Mouse (Mus musculus): Measurements from ENCODE around the gene Dscam. TPM values are rescaled to one million over a fixed set of nuclear protein-coding genes. Genes with fewer than 3 reads are reported as not detected.
A peak's percentile ranks its signal among the peaks of the same experiment; 100 is the strongest.

The Dscam gene
- polyA plus RNA-seq, 1 experiment from 2014 or later: 0.63 TPM

GRCm38 (mm10) chr16:96928011-96928410 is 242.5 kb downstream of the Dscam start:
- WGBS: 91% methylated on average over 1 of the region's 1 CpGs
- Histone ChIP-seq H3K27ac (replicated peaks; ENCODE audit: low read depth, low read length) (no peak overlapping the region), H3K27me3 (replicated peaks; ENCODE audit: control insufficient read depth, insufficient read depth, low read length) (no peaks in the 10 kb centered on the region), H3K4me1 (ENCODE audit: control insufficient read depth, insufficient read depth, low read length) (no peaks in the 10 kb centered on the region), H3K36me3 (ENCODE audit: control insufficient read depth, insufficient read depth, low read length) (no peaks in the 10 kb centered on the region), H3K4me3 (ENCODE audit: low read depth, low read length) (no peak overlapping the region), H3K9me3 (ENCODE audit: control insufficient read depth, low read length) (no peaks in the 10 kb centered on the region), H3K4me2 (ENCODE audit: low read depth, low read length) (no peak overlapping the region), H3K9ac (ENCODE audit: low read depth, low read length) (no peak overlapping the region)
- ATAC-seq (ENCODE audit: low read depth) (no peak), DNase-seq (ENCODE audit: low spot score) (no peak)

- H3K27me3 ChIP-seq (replicated peaks; ENCODE audit: control insufficient read depth, insufficient read depth, low read length): no peaks in the 10 kb centered on the region
- no peak overlapping the region for H3K27ac ChIP-seq (replicated peaks; ENCODE audit: low read depth, low read length)
- H3K9ac ChIP-seq (ENCODE audit: low read depth, low read length): no peak overlapping the region
- no peaks in the 10 kb centered on the region for H3K9me3 ChIP-seq (ENCODE audit: control insufficient read depth, low read length)
- ATAC-seq (ENCODE audit: low read depth) (no peak), DNase-seq (ENCODE audit: low spot score) (no peak)
- H3K36me3 ChIP-seq (ENCODE audit: control insufficient read depth, insufficient read depth, low read length): no peaks in the 10 kb centered on the region
- H3K4me2 ChIP-seq (ENCODE audit: low read depth, low read length): no peak overlapping the region
- no peak overlapping the region for H3K4me3 ChIP-seq (ENCODE audit: low read depth, low read length)
- H3K4me1 ChIP-seq (ENCODE audit: control insufficient read depth, insufficient read depth, low read length): no peaks in the 10 kb centered on the region
Observed at GRCm38 (mm10) chr16:96927408-96927807, 243.1 kb downstream of the Dscam start.

- no peak overlapping the region for H3K4me3 ChIP-seq (ENCODE audit: low read depth, low read length)
- WGBS: 49% methylated on average over 3 of the region's 3 CpGs
Observed at GRCm38 (mm10) chr16:96926977-96927376, 243.6 kb downstream of the Dscam start.

GRCm38 (mm10) chr16:96923941-96924340 is 246.6 kb downstream of the Dscam start:
- no peaks in the 10 kb centered on the region for H3K4me1 ChIP-seq (ENCODE audit: control insufficient read depth, insufficient read depth, low read length)
- H3K9ac ChIP-seq (ENCODE audit: low read depth, low read length): no peak overlapping the region
- no peak overlapping the region for H3K4me3 ChIP-seq (ENCODE audit: low read depth, low read length)
- H3K36me3 ChIP-seq (ENCODE audit: control insufficient read depth, insufficient read depth, low read length): no peaks in the 10 kb centered on the region
- no peaks in the 10 kb centered on the region for H3K27me3 ChIP-seq (replicated peaks; ENCODE audit: control insufficient read depth, insufficient read depth, low read length)
- no peak overlapping the region for H3K27ac ChIP-seq (replicated peaks; ENCODE audit: low read depth, low read length)
- ATAC-seq (ENCODE audit: low read depth): no peak
- 88% methylated on average over 4 of the region's 4 CpGs for WGBS
- DNase-seq (ENCODE audit: low spot score): no peak
- no peak overlapping the region for H3K4me2 ChIP-seq (ENCODE audit: low read depth, low read length)
- H3K9me3 ChIP-seq (ENCODE audit: control insufficient read depth, low read length): no peaks in the 10 kb centered on the region

More at GRCm38 (mm10) chr16:96926977-96927376, 243.6 kb downstream of the Dscam start:
- ATAC-seq (ENCODE audit: low read depth): peak; percentile 79
- Histone ChIP-seq H3K27me3 (replicated peaks; ENCODE audit: control insufficient read depth, insufficient read depth, low read length) (no peaks in the 10 kb centered on the region), H3K9me3 (ENCODE audit: control insufficient read depth, low read length) (no peaks in the 10 kb centered on the region), H3K36me3 (ENCODE audit: control insufficient read depth, insufficient read depth, low read length) (no peaks in the 10 kb centered on the region), H3K27ac (replicated peaks; ENCODE audit: low read depth, low read length) (no peak overlapping the region), H3K4me2 (ENCODE audit: low read depth, low read length) (no peak overlapping the region), H3K9ac (ENCODE audit: low read depth, low read length) (no peak overlapping the region), H3K4me1 (ENCODE audit: control insufficient read depth, insufficient read depth, low read length) (no peaks in the 10 kb centered on the region)
- DNase-seq (ENCODE audit: low spot score): peak; percentile 38

- Histone ChIP-seq H3K36me3 (ENCODE audit: control insufficient read depth, insufficient read depth, low read length) (no peaks in the 10 kb centered on the region), H3K9ac (ENCODE audit: low read depth, low read length) (no peak overlapping the region), H3K27ac (replicated peaks; ENCODE audit: low read depth, low read length) (no peak overlapping the region), H3K9me3 (ENCODE audit: control insufficient read depth, low read length) (no peaks in the 10 kb centered on the region), H3K4me3 (ENCODE audit: low read depth, low read length) (no peak overlapping the region), H3K4me2 (ENCODE audit: low read depth, low read length) (no peak overlapping the region), H3K4me1 (ENCODE audit: control insufficient read depth, insufficient read depth, low read length) (no peaks in the 10 kb centered on the region), H3K27me3 (replicated peaks; ENCODE audit: control insufficient read depth, insufficient read depth, low read length) (no peaks in the 10 kb centered on the region)
- 88% methylated on average over 3 of the region's 3 CpGs for WGBS
- ATAC-seq (ENCODE audit: low read depth) (no peak), DNase-seq (ENCODE audit: low spot score) (no peak)
Observed at GRCm38 (mm10) chr16:96914495-96914894, 256.1 kb downstream of the Dscam start.

- no peak for DNase-seq (ENCODE audit: low spot score)
- 83% methylated on average over 7 of the region's 7 CpGs for WGBS
- Histone ChIP-seq H3K4me3 (ENCODE audit: low read depth, low read length) (no peak overlapping the region), H3K27ac (replicated peaks; ENCODE audit: low read depth, low read length) (no peak overlapping the region), H3K9me3 (ENCODE audit: control insufficient read depth, low read length) (no peaks in the 10 kb centered on the region), H3K4me1 (ENCODE audit: control insufficient read depth, insufficient read depth, low read length) (no peaks in the 10 kb centered on the region), H3K9ac (ENCODE audit: low read depth, low read length) (no peak overlapping the region), H3K4me2 (ENCODE audit: low read depth, low read length) (no peak overlapping the region), H3K36me3 (ENCODE audit: control insufficient read depth, insufficient read depth, low read length) (no peaks in the 10 kb centered on the region), H3K27me3 (replicated peaks; ENCODE audit: control insufficient read depth, insufficient read depth, low read length) (no peaks in the 10 kb centered on the region)
- ATAC-seq (ENCODE audit: low read depth): no peak
Observed at GRCm38 (mm10) chr16:96912836-96913235, 257.7 kb downstream of the Dscam start.

- Histone ChIP-seq H3K4me1 (ENCODE audit: control insufficient read depth, insufficient read depth, low read length) (no peaks in the 10 kb centered on the region), H3K9me3 (ENCODE audit: control insufficient read depth, low read length) (no peaks in the 10 kb centered on the region), H3K27ac (replicated peaks; ENCODE audit: low read depth, low read length) (no peak overlapping the region), H3K9ac (ENCODE audit: low read depth, low read length) (no peak overlapping the region), H3K36me3 (ENCODE audit: control insufficient read depth, insufficient read depth, low read length) (no peaks in the 10 kb centered on the region), H3K27me3 (replicated peaks; ENCODE audit: control insufficient read depth, insufficient read depth, low read length) (no peaks in the 10 kb centered on the region), H3K4me3 (ENCODE audit: low read depth, low read length) (no peak overlapping the region), H3K4me2 (ENCODE audit: low read depth, low read length) (no peak overlapping the region)
- DNase-seq (ENCODE audit: low spot score) (no peak), ATAC-seq (ENCODE audit: low read depth) (no peak)
- 90% methylated on average over 2 of the region's 2 CpGs for WGBS
Observed at GRCm38 (mm10) chr16:96912103-96912502, 258.4 kb downstream of the Dscam start.

GRCm38 (mm10) chr16:96910405-96911164 is 260.0 kb downstream of the Dscam start:
- Histone ChIP-seq H3K36me3 (ENCODE audit: control insufficient read depth, insufficient read depth, low read length) (no peaks in the 10 kb centered on the region), H3K27me3 (replicated peaks; ENCODE audit: control insufficient read depth, insufficient read depth, low read length) (no peaks in the 10 kb centered on the region), H3K9me3 (ENCODE audit: control insufficient read depth, low read length) (no peaks in the 10 kb centered on the region), H3K27ac (replicated peaks; ENCODE audit: low read depth, low read length) (no peak overlapping the region), H3K9ac (ENCODE audit: low read depth, low read length) (no peak overlapping the region), H3K4me3 (ENCODE audit: low read depth, low read length) (no peak overlapping the region), H3K4me2 (ENCODE audit: low read depth, low read length) (no peak overlapping the region), H3K4me1 (ENCODE audit: control insufficient read depth, insufficient read depth, low read length) (no peaks in the 10 kb centered on the region)
- DNase-seq (ENCODE audit: low spot score): no peak
- ATAC-seq (ENCODE audit: low read depth): no peak
- WGBS: 51% methylated on average over 4 of the region's 4 CpGs

- no peak for DNase-seq (ENCODE audit: low spot score)
- WGBS: 87% methylated on average over 1 of the region's 1 CpGs
- H3K36me3 ChIP-seq (ENCODE audit: control insufficient read depth, insufficient read depth, low read length): no peaks in the 10 kb centered on the region
Observed at GRCm38 (mm10) chr16:96907818-96908217, 262.7 kb downstream of the Dscam start.

More at GRCm38 (mm10) chr16:96907818-96908217, 262.7 kb downstream of the Dscam start:
- Histone ChIP-seq H3K4me1 (ENCODE audit: control insufficient read depth, insufficient read depth, low read length) (no peaks in the 10 kb centered on the region), H3K4me3 (ENCODE audit: low read depth, low read length) (no peak overlapping the region), H3K27ac (replicated peaks; ENCODE audit: low read depth, low read length) (no peak overlapping the region), H3K9ac (ENCODE audit: low read depth, low read length) (no peak overlapping the region), H3K27me3 (replicated peaks; ENCODE audit: control insufficient read depth, insufficient read depth, low read length) (no peaks in the 10 kb centered on the region), H3K9me3 (ENCODE audit: control insufficient read depth, low read length) (no peaks in the 10 kb centered on the region), H3K4me2 (ENCODE audit: low read depth, low read length) (no peak overlapping the region)
- ATAC-seq (ENCODE audit: low read depth): no peak

Data from embryonic facial prominence, embryonic 14.5 days (tissue).